Mouse (Mus musculus) C2C12 (cell line): Measurements from ENCODE around the gene Gbe1.

Experiments used
- CEBPB ChIP-seq: IDR thresholded peaks from one replicate; pipeline ENCODE4 v1.6.1; 2011; ENCODE audit warnings: low read depth, mild to moderate bottlenecking, control low read depth, moderate library complexity
- CTCF ChIP-seq: IDR thresholded peaks from one replicate; pipeline ENCODE4 v1.5.1; 2011; ENCODE audit not compliant: control insufficient read depth, insufficient read depth, insufficient read length
- MAX ChIP-seq: IDR thresholded peaks from one replicate; pipeline ENCODE4 v1.6.1; 2011; ENCODE audit warnings: mild to moderate bottlenecking, control low read depth
- MYOD1 ChIP-seq: IDR thresholded peaks from one replicate; pipeline ENCODE4 v1.6.1; 2011; ENCODE audit warnings: low read depth; ENCODE audit not compliant: control insufficient read depth, insufficient read length
- MYOG ChIP-seq: IDR thresholded peaks from one replicate; pipeline ENCODE4 v1.6.1; 2011; ENCODE audit not compliant: control insufficient read depth, insufficient read length; ENCODE audit errors: extremely low read depth
- USF1 ChIP-seq: IDR thresholded peaks from one replicate; pipeline ENCODE4 v1.6.1; 2011; ENCODE audit warnings: low read depth, mild to moderate bottlenecking, control low read depth, moderate library complexity

- no peak for TF ChIP-seq MAX
- no peak for TF ChIP-seq CTCF
- TF ChIP-seq MYOG = no peak
- no peak for TF ChIP-seq USF1
- no peak for TF ChIP-seq CEBPB
- no peak for TF ChIP-seq MYOD1
These were observed 81.5 kb downstream of the Gbe1 start for GRCm38 (mm10) chr16:70395276-70395675.
